Mouse (Mus musculus) 3134 (cell line): ENCODE measurements at regions not wholly inside any gene's neighbourhood (a gene's known extent, or its start where the extent isn't known, plus 50 kb on each side); places are given as distances from the start of the nearest gene placed in this dataset.

Source experiments
- DNase-seq: peaks from one replicate; pipeline ENCODE4 v3.0.0-alpha.2; 2011; ENCODE audit warnings: low spot score; ENCODE audit not compliant: insufficient read length; ENCODE audit errors: extremely low read depth

DNA sequence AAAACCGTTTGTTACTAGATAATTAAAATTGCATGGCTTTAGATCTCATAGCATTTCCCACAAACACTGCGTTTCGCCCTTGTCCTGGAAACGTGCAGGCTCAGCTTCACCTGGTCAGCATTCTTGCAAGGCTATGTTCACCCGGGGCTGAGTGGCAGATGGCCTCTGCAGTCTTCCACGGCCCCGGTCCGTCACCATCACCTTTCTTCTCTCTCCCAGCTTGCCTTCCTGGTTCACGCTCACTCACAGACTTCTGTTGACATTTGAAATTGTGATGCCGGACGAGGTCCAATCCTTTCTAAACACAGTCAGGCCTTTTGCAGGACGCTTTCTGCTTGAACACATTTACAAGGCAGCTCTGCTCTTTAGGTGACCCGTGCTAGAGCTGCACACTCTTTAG is 219.3 kb upstream of the Cwc22 start:
- no peak for DNase-seq

DNA sequence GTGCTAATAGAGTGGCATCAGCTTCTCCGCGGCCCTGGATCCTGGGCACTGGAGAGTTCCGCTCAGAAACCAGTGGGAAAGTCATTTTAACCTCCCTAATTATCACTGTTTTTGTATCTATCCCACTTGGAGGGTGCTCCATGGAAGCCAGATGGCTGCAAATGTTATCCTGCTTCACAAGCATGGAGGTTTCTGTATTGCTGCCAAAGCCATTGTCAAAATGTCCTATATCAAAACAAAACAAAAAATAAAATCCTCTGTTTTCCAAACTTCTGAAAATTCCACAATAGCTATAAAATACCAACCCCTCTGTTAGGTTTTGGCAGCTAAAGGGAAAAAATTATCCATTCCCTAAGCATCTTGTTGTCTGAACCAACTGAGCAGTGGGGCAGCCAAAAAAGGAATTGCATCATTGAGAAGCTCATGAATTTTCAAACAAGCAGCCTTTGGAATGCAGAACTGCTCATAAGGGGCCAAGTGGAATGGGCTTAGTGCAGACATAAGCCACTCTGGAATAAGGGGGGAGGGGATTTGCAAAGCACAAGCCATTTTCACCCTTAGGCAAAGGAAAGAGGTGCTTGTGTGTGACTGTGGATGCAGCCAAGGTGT is 213.8 kb upstream of the Cwc22 start:
- no peak for DNase-seq

DNA sequence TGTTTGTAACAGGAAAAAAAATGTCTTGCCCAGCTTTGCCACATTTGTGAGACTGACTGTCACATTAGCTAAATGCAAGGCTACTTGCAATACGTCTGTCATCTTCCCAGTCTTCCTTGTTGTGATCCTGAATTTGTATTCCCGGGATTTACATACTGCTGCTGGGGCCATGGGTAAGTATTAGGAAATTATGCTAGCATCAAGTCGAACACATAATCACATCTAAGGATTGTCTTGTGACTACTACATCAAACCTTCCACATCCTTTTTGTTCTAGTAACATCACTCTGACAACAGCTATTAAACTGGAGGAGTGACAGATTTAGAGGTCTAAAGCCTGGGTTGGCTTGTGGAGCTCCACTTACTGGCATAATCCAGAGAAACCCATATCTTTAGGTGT is 164.2 kb upstream of the Cwc22 start:
- DNase-seq, result no peak

DNA sequence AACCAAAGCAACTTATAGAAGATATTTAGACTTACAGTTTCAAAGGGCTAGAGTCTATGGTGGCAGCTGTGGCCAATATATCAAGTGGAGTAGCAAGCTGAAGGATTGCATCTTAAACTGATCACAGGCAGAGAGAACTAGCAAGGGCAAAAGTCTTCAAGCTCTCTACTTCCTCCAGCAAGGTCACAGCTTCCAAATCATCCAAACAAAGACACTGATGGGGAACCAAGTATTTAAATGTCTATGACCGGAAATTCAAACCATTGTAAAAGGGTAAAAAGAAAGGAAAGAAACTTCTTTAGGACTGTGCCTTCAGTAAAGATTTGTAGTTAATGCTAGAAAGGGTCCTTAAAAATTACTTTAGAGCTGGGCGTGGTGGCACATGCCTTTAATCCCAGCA is 149.4 kb upstream of the Cwc22 start:
- DNase-seq, result no peak

DNA sequence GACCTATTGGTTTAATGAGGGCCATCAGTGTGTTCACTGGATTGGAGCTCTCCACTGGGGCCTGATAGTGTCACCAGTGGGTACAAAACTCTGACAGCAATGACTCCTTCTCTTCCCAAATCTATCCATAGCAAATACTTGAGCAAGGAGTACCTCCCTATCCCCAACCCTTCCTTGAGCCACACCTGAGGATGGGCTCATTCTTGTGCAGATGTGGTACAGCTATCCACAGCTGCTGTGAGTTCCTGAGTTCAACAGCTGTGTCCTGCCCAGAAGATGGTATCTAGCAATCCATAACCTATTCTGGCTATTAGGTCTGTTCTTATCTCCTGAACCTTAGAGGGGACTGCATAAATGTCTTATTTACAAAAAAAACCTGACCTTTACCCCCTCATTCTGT is 148.7 kb upstream of the Cwc22 start:
- DNase-seq, result no peak

- no peak for DNase-seq
Measured at GRCm38 (mm10) chr2:78064321-78065037, 118.3 kb upstream of the Cwc22 start.

DNA sequence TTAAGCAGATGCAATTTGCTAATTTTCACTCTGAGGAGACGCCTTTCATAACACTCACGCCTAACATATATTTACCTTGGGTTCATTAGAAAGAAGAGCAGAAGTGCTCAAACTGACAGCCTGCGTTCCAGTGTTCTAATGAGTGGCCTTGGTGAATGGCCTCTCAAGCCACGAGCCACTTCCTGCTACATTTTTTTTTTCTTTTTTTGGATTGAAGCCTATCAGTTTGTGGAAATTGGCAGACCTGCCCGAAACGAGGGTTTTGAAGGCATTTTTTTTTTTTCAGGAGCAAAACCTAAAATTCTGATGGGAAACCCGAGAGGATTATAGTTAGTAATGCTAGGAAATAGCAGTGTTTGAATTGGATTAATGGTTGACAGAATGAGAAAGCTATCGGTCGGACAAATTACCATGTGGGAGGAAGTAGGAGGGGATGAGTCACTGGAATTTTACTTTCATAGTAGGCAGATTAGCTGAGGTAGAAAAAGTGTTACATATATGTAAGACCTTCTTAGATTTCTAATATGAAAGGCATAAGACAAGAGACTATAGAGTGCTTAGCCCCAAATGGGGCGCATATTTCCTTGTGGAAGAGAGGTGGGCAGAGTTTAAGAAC is 113.7 kb upstream of the Cwc22 start:
- no peak for DNase-seq

DNA sequence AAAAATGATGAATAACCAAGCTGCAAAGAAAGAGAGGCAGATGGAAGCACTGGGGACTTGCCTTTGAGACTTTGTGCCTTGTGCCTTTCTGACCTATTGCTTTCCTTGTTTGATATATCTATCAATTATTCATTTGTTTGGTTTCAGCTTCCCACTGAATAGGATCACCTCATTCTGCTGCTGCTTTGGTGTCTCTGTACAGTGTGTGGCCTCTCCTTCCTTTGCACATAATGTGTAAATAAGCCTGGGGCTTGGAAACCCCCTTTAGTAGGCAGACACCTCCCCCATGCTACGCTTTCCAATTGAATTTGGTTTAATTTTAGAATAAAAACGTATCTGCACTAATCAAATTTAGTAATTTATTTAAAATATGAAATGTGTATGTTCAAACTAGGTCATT is 112.8 kb upstream of the Cwc22 start:
- DNase-seq, result no peak

DNA sequence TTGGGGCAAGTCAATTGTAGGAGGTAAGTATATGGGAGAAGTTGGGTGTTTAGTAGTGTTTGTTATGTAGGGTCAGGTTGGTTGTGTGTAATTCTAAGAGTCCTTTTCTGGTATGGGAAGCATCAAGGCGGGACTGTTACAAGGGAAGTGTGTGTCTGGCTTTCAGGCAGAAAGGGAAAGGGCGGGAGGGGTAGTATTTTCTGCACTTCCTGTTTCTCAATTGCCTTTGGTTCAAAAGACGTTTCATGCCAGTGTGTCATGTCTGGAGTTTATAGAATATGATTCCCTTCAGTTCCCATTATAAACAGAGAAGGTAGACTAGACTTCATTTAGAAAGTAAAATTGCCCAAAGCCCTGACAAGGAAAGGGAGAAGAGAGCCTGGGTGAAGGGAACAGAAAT is 107.7 kb upstream of the Cwc22 start:
- no peak for DNase-seq

- DNase-seq, result no peak
Measured at GRCm38 (mm10) chr2:78050542-78050941, 104.4 kb upstream of the Cwc22 start.

DNA sequence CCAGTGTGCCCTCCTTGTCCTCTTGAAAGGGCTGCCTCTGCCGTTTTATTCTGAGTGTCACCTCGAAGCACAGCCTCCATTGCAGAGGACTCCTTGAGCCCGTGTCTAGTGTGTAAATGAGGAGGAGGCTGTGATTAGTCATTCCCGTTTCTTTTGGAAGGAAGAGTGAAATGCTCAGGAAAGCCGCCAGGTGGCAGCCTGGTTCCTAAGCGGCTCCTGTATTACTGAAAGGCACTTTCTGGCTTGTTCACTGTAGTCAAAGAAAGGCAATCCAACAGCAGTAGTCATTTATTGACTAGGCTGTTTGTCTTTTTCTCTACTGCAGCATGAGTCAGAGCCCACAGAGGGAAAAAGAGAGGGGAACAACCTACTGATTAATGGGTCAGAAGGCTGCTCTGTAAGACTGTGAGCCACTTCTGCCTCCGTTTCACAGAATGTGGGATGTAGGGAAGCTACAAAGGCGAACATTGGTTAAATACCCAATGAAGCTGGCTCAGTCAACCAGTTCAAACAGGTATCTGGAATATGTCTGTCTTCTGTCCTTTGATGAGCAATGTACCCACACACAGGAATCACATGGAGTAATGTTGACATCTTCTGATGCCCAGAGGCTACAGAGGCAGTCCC is 103.2 kb upstream of the Cwc22 start:
- DNase-seq, result peak; percentile 29

- no peak for DNase-seq
Measured at GRCm38 (mm10) chr2:78048706-78049055, 102.5 kb upstream of the Cwc22 start.

DNA sequence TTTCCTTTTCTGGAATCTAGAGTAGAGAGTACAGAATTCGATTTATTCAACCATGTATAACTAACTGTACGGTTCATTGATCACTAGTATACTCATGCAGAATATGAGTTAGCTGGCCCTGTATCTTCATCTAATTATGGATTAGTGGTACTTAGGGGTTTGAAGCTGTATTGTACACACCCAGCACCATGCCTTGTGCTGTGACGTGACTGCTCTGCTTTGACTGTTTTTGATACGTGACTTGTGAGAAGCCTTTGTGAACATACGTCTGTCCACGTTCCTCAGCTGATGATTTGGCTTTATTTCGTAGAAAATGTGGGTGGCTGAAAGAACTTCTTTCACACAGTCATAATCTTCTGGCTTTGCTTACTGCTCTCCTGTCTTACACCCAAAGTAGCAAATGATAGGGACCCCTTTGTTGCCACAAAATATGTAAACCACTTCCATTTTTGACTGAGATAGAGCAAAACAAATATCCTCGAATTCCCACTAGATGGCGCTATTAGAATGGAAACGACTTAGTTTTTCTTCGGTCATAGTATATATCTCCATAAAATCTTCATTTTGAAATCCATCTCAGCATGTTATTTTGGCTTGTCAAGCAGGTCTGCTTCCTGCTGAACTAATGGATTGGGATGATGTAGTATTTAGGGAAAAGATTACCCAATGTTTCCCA is 102.0 kb upstream of the Cwc22 start:
- no peak for DNase-seq

GRCm38 (mm10) chr2:78027319-78027718 is 81.1 kb upstream of the Cwc22 start:
- DNase-seq, result no peak

- no peak for DNase-seq
Measured at GRCm38 (mm10) chr2:78026808-78027207, 80.6 kb upstream of the Cwc22 start.

DNA sequence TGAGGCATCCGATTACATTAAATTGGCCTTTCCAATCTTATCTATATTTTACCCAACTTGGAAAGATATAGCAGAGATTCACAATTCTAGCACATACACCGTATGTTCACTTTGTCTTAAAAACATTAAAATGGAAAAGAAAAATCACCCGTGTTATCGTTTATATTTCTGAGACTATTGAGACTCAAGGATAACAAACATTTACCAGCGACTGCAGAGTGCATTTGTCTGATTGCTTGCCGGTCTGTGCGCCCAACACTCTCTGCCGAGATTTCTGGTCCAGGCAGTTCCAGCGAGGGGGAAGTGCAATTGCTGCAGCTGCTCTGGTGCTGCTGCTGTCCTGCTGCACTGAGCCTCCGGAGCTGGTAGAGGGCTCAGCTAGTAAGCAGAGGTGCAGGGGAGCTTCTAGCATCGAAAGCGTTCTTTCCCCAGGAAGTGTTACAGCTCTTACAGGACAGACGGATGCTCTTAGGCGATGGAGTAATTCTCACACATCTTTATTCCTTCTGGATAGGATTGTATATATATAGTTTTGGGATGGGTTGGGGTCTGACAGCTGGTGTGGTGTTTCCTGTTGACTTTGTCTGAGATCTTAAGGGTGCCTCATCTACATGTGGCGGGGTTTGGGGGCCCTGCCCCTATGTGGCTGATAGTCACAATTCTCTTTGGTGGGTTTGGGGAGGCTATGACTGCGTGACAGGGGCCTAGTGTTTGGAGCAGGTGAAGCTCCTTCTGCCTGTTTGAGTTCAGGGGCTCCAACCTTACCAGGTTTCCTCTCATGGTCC is 79.7 kb upstream of the Cwc22 start:
- DNase-seq, result no peak

GRCm38 (mm10) chr2:78024981-78025565 is 78.9 kb upstream of the Cwc22 start:
- no peak for DNase-seq

DNA sequence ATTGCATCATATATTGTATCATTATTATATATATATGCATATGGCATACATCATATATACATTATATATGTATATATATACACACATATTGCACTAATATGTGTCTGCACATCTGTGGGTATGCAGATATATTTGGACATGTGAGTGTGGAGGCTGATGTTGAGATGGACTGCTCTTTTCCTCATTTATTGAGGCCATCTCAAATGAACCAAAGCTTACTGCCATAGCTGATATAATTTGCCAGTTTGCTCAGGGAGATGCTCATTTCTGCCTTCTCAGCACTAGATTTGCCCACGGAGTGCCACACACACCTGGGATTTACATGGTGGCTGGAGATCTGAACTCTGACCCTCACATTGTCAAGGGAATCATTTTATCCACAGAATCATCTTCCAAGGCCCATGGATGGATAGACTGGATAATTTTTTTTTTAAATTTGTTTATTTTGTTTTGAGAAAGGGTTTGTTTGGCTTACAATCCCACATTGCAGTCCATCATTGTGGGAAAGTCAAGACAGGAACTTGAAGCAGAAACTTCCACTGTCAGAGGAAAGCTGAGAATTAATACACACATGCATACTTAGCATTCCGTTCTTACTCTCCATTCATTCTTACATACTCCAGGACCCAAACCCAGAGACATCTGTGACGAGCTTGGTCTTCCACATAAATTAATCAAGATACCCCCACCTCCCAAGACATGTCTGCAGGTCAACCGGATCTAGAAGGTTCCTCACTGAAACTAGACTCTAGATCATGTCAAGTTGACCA is 77.9 kb upstream of the Cwc22 start:
- no peak for DNase-seq

DNA sequence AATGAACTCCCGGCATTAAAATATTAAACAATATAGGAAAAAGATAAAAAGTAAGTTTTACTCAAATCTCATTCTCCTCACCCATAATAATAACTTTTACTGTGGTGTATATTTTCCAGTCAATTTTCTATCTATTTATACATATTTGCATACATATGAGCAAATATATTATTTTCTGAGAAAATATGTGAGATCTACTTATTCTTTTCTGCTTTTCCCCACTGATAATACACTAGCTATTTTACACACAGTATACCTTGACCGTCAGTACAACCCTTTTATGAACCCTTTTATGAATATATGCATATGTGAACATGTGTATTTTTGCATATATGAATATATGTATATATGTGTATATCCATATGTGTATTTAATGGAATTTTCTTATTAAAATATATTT is 77.2 kb upstream of the Cwc22 start:
- no peak for DNase-seq
